In genomic region chr9:60921287-60921686, GRCm38 (mm10) we compare ENCODE assay signal across 25 mouse cellular contexts.
"Had no signal": no experiment of that assay in that cellular context is flagged by ENCODE, and none has a peak within 500 bp of the region (broad histone marks: within the 10 kb centered on the region; RNA-seq: fewer than 3 reads in every experiment).

No protein-coding gene starts in this region.

- ATAC-seq: hindbrain, embryonic 16.5 days; hindbrain, postnatal 0 days; inflammation-experienced regulatory T-cells, adult 6 months had no signal

- DNase-seq: heart, postnatal 10 days; heart, postnatal 14 days; heart, postnatal 36 days; heart, postnatal 4 days; kidney, adult 11 months; kidney, adult 18-20 months; kidney, adult 8-10 months; kidney, adult 9 months; layer of hippocampus, adult 9-11 months; layer of hippocampus, postnatal 36 days had no signal

- H3K4me3 ChIP-seq: heart, embryonic 10.5 days; heart, embryonic 12.5 days; heart, embryonic 13.5 days; heart, embryonic 15.5 days; hindbrain, embryonic 10.5 days; hindbrain, embryonic 12.5 days; hindbrain, embryonic 13.5 days; hindbrain, embryonic 15.5 days; intestine, embryonic 15.5 days; kidney, embryonic 15.5 days; layer of hippocampus, adult 2 months had no signal

- H3K9me3 ChIP-seq: heart, embryonic 10.5 days; heart, embryonic 12.5 days; heart, embryonic 13.5 days; heart, embryonic 15.5 days; hindbrain, embryonic 10.5 days; hindbrain, embryonic 12.5 days; hindbrain, embryonic 13.5 days; hindbrain, embryonic 15.5 days; intestine, embryonic 15.5 days; kidney, embryonic 15.5 days had no signal

- H3K36me3 ChIP-seq: heart, embryonic 10.5 days; heart, embryonic 12.5 days; heart, embryonic 13.5 days; heart, embryonic 15.5 days; hindbrain, embryonic 10.5 days; hindbrain, embryonic 12.5 days; hindbrain, embryonic 13.5 days; hindbrain, embryonic 15.5 days; intestine, embryonic 15.5 days; kidney, embryonic 15.5 days had no signal

- H3K27me3 ChIP-seq: heart, embryonic 12.5 days; heart, embryonic 15.5 days; hindbrain, embryonic 12.5 days; hindbrain, embryonic 15.5 days; intestine, embryonic 15.5 days had no signal

- H3K27ac ChIP-seq: heart, embryonic 13.5 days; heart, embryonic 15.5 days; hindbrain, embryonic 10.5 days; hindbrain, embryonic 12.5 days; hindbrain, embryonic 13.5 days; hindbrain, embryonic 14.5 days; hindbrain, embryonic 15.5 days; hindbrain, postnatal 0 days; layer of hippocampus, adult 2 months had no signal

- H3K9ac ChIP-seq: heart, embryonic 12.5 days; heart, embryonic 15.5 days; hindbrain, embryonic 12.5 days; hindbrain, embryonic 13.5 days; hindbrain, embryonic 14.5 days; hindbrain, embryonic 15.5 days; intestine, embryonic 15.5 days; kidney, embryonic 15.5 days had no signal
